Mouse (Mus musculus) brain, embryonic 14.5 days (tissue): ENCODE results near the gene Fam57a.

ENCODE experiments used
- CTCF ChIP-seq: fragments of 200-500 bp; IDR thresholded peaks from 2 replicates; pipeline ENCODE4 v1.5.1; 2012; ENCODE audit warnings: inconsistent platforms, mild to moderate bottlenecking, moderate library complexity, borderline replicate concordance; ENCODE audit not compliant: insufficient read depth, insufficient read length; ENCODE audit errors: extremely low read depth
- POLR2A ChIP-seq: fragments of 200-500 bp; IDR thresholded peaks from 2 replicates; pipeline ENCODE4 v1.6.1; 2012; ENCODE audit warnings: mild to moderate bottlenecking, inconsistent platforms, borderline replicate concordance; ENCODE audit not compliant: poor library complexity, insufficient read depth, insufficient read length, severe bottlenecking; ENCODE audit errors: extremely low read depth

DNA sequence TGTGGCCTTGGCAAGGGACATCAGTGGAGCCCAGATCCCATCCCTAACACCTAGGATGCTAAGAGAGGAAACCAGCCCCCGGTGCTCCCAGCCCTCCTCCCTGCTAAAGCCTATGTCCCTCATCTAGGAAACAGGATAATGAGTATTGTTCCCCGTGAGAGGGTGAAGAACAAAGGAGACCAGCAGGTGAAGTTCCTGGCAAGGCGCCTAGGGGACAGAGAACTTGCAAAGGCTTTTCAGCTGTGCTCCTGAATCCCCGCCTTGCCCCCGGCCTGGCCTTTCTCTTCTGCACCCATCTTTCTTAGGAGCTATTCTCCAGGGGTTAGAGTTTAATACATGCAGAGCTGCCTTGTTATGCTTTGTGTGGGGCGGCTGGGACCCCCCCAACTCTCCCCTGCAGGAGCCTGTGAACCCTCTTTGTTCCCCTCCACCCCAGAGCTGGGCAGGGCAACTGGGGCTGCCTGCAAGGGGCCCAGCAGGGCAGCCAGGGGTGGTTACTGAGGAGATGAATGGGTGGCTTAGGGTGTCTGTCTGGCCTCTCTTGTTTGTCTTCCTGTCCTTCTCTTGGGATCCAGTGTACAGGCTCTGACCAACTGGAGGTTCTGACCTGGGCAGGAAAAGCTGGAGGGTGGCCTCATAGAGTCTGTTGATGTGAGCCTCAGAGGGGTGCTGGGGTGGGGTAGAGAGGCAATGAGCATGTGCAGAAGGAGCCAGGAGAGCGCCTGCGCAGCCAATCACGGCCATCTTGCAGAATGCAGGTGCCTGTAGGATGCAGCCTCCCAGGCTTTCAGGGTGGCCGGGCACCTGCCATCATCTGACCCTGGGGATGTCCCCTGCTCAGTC is 81.0 kb downstream of the Fam57a start:
- TF ChIP-seq CTCF (no peak), POLR2A (no peak)
